Mouse (Mus musculus) frontal cortex, adult 2 months (tissue): Measurements from ENCODE around the gene Olfr1423. TPM values are rescaled to one million over a fixed set of nuclear protein-coding genes. Genes with fewer than 3 reads are reported as not detected.
"Not testable (repeated sequence)": the region's sequence is repeated elsewhere in the genome, so short reads cannot be mapped to it uniquely, and the experiment has no call there.

ENCODE experiments used
- DNase-seq, 2 experiments: peaks; one replicate each; pipeline ENCODE4 v3.0.0; 2022; ENCODE audit warnings: low spot score in 1 of 2; ENCODE audit errors: extremely low spot score in 1 of 2
- polyA plus RNA-seq: library from polyadenylated mRNA; depleted of rRNA; stranded (reverse); fragments of >200 nt; gene quantifications from 2 replicates; pipeline ENCODE4 v1.2.3, GENCODE M21; 2012

The Olfr1423 gene
- polyA plus RNA-seq, 1 experiment = not detected

GRCm38 (mm10) chr19:12007105-12007931, 33.8 kb downstream of the Olfr1423 start:
- DNase-seq = peak in 1 of 2 experiments; percentile 54

- DNase-seq = peak in 1 of 2 experiments; percentile 30
Measured at GRCm38 (mm10) chr19:12006361-12006947, 34.7 kb downstream of the Olfr1423 start.

- DNase-seq = peak; percentile 73 to 97
Measured at GRCm38 (mm10) chr19:12005376-12006360, 35.4 kb downstream of the Olfr1423 start.

- DNase-seq = peak in 1 of 2 experiments; percentile 55
Measured at GRCm38 (mm10) chr19:12004216-12005008, 36.7 kb downstream of the Olfr1423 start.

GRCm38 (mm10) chr19:12003568-12003967, 37.5 kb downstream of the Olfr1423 start:
- no peak for DNase-seq

GRCm38 (mm10) chr19:12002791-12003190, 38.3 kb downstream of the Olfr1423 start:
- DNase-seq = no peak

- peak in 1 of 2 experiments; percentile 85 for DNase-seq
Measured at GRCm38 (mm10) chr19:12002125-12002524, 39.0 kb downstream of the Olfr1423 start.

GRCm38 (mm10) chr19:12001686-12002085, 39.4 kb downstream of the Olfr1423 start:
- no peak for DNase-seq

- DNase-seq = no peak
Measured at GRCm38 (mm10) chr19:11995722-11996448, 45.2 kb downstream of the Olfr1423 start.

- no peak for DNase-seq
Measured at GRCm38 (mm10) chr19:11994703-11995431, 46.2 kb downstream of the Olfr1423 start.

- DNase-seq = no peak
Measured at GRCm38 (mm10) chr19:11992441-11993029, 48.6 kb downstream of the Olfr1423 start.

- no peak for DNase-seq
Measured at GRCm38 (mm10) chr19:11992034-11992433, 49.1 kb downstream of the Olfr1423 start.

- DNase-seq = no peak
Measured at GRCm38 (mm10) chr19:11989334-11989733, 51.8 kb downstream of the Olfr1423 start.

GRCm38 (mm10) chr19:11987841-11988240, 53.3 kb downstream of the Olfr1423 start:
- no peak for DNase-seq

GRCm38 (mm10) chr19:11984614-11985013, 56.5 kb downstream of the Olfr1423 start:
- DNase-seq = not testable (repeated sequence)
